ENCODE assay signal across 28 mouse cellular contexts in the genomic region with DNA sequence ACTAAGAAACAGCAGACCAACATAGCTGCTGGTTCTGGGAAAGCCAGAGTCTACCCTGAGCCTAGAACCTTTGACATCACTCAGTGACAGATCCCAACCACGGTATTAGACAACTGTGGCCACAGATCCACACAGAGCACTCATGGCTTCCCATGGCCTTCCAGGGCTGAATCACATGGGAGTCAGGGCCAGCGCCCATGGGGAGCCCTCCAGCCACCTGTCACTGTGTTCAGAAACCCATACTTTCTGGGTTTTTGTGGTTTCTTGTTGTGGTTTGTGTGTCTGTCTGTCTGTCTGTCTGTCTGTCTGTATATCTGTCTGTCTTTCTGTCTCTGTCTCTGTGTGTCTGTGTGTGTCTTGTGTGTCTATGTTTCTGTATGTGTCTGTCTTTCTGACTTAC. TPM values are rescaled to one million over a fixed set of nuclear protein-coding genes. Genes with fewer than 3 reads are reported as not detected.
DNase-seq lines count a peak whose midpoint lies in the region; ATAC-seq and TF ChIP-seq lines count a peak whose summit lies in the region.
"Had no signal": no experiment of that assay in that cellular context is flagged by ENCODE, and none has a peak within 500 bp of the region (broad histone marks: within the 10 kb centered on the region; RNA-seq: fewer than 3 reads in every experiment).

No protein-coding gene starts in this region.

- H3K4me2 ChIP-seq in myocyte (ENCODE audit: low read depth), result peak overlapping the region; percentile 9
- H3K4me2 ChIP-seq: forebrain, embryonic 13.5 days; heart, embryonic 13.5 days; hindbrain, embryonic 14.5 days had no signal

- no peaks in the 10 kb centered on the region for H3K27me3 ChIP-seq in myocyte (ENCODE audit: control insufficient read depth, insufficient read depth, insufficient read length)
- H3K27me3 ChIP-seq: forebrain, embryonic 13.5 days; heart, embryonic 13.5 days had no signal

- DNase-seq in CD4-positive, CD25-positive, alpha-beta regulatory T cell, adult 2 months (ENCODE audit: low read depth, low spot score), result peak; percentile 50
- DNase-seq in 416B (ENCODE audit: low read depth), result peak; percentile 35
- DNase-seq in T-cell, adult 2 months (ENCODE audit: low spot score), result peak; percentile 29
- no peak for DNase-seq in adrenal gland, adult 18-20 months (ENCODE audit: low spot score in 2 of 2)
- no peak for DNase-seq in kidney, adult 18-20 months
- DNase-seq in layer of hippocampus, adult 9-11 months, result no peak
- DNase-seq: adrenal gland, adult 2 months; adrenal gland, postnatal 14 days; cerebellum, adult 11 months; cerebellum, adult 2 months; cerebellum, adult 9-11 months; cerebellum, postnatal 25 days; embryo, embryonic 11 days; gastrocnemius, postnatal 10 days; gastrocnemius, postnatal 36 days; heart, adult 2 months; heart, postnatal 14 days; heart, postnatal 4 days had no signal

- no peak overlapping the region for H3K4me3 ChIP-seq in myocyte
- H3K4me3 ChIP-seq: forebrain, embryonic 10.5 days; forebrain, embryonic 13.5 days; heart, adult 2 months; heart, embryonic 10.5 days; heart, embryonic 13.5 days had no signal

- no peak for TF ChIP-seq POLR2A in myocyte (IDR thresholded peaks at IDR 0.05; ENCODE audit: insufficient read length, low read depth)

- no peaks in the 10 kb centered on the region for H3K36me3 ChIP-seq in myocyte (ENCODE audit: control insufficient read depth, insufficient read depth)
- H3K36me3 ChIP-seq: forebrain, embryonic 10.5 days; heart, embryonic 10.5 days; heart, embryonic 13.5 days had no signal

- ATAC-seq in CD4-positive, CD25-positive, alpha-beta regulatory T cell, adult 4 months, result no peak
- ATAC-seq: activated CD4-positive, CD25-positive, alpha-beta regulatory T cell, adult 4 months; forebrain, embryonic 13.5 days; forebrain, embryonic 16.5 days; hindbrain, postnatal 0 days had no signal

- H3ac ChIP-seq in myocyte (ENCODE audit: control insufficient read depth, insufficient read length), result no peak overlapping the region

- no peaks in the 10 kb centered on the region for H3K79me2 ChIP-seq in myocyte (ENCODE audit: control insufficient read depth, insufficient read depth)

TF ChIP-seq in myocyte, 11 proteins besides CTCF, POLR2A, EP300 and RAD21:
- TF ChIP-seq MYOG (IDR thresholded peaks at IDR 0.05; ENCODE audit: control insufficient read depth in 1 of 3, insufficient read depth in 1 of 3, insufficient read length in 2 of 3, low read depth in 2 of 3) (peak; percentile 20 to 88 (median 49)), REST (IDR thresholded peaks at IDR 0.05; ENCODE audit: insufficient read depth, insufficient read length) (no peak), MYOD1 (IDR thresholded peaks at IDR 0.05; ENCODE audit: control insufficient read depth in 1 of 3, insufficient read length in 2 of 3, low read depth in 2 of 3) (peak in 2 of 3 experiments; percentile 71 to 73)
TF ChIP-seq in myocyte: peak in this region for 2.

RNA-seq across cellular contexts. Expression of gene Emid1, which starts 23.8 kb away (rescaled TPM):
- under 1 TPM in 1 of 2 experiments, not detected in 1; 0.22 TPM for polyA plus RNA-seq in CD4-positive, CD25-positive, alpha-beta regulatory T cell, adult 4 months (2017; shearing (Covaris generic))
- 0.04 TPM for polyA plus RNA-seq in myocyte (2012; fragmentation: generic; extraction: Trizol)
- total RNA-seq in adrenal gland, adult 18-20 months (2021), result 1 to 10 TPM; 2.2 to 3.4 TPM
- polyA plus RNA-seq: activated CD4-positive, CD25-positive, alpha-beta regulatory T cell, adult 4 months had no signal

Comparison
In these comparisons a context has a peak if more than half of its experiments do, and no peak if none do; other contexts are left out.
1. DNase-seq: peak in CD4-positive, CD25-positive, alpha-beta regulatory T cell, adult 2 months (single experiment), 416B (single experiment) and T-cell, adult 2 months (single experiment); none in adrenal gland, adult 18-20 months (0 of 2), kidney, adult 18-20 months (single experiment) and layer of hippocampus, adult 9-11 months (single experiment).